Mouse (Mus musculus): Measurements from ENCODE around the gene Mier2. TPM values are rescaled to one million over a fixed set of nuclear protein-coding genes. Genes with fewer than 3 reads are reported as not detected.

Mier2 gene
- polyA plus RNA-seq, 1 experiment = 21.7 TPM

- TF ChIP-seq CTCF (IDR thresholded peaks at IDR 0.05; ENCODE audit: control insufficient read depth, insufficient read depth, low read length) (no peak), POLR2A (IDR thresholded peaks at IDR 0.05; ENCODE audit: borderline replicate concordance, control insufficient read depth, low read depth, low read length) (no peak)
- 91% methylated on average over 11 of the region's 11 CpGs for WGBS
- H3K4me1 ChIP-seq (ENCODE audit: control insufficient read depth, insufficient read depth, low read length) = no peaks in the 10 kb centered on the region; the same call in 1 of the 2 replicates
- no peak overlapping the region for H3K27ac ChIP-seq (ENCODE audit: control insufficient read depth, insufficient read depth, low read depth, low read length, poor library complexity)
- no peak overlapping the region for H3K4me3 ChIP-seq (replicated peaks; ENCODE audit: control insufficient read depth, low read depth, low read length)
These were observed 12.8 kb downstream of the Mier2 start for GRCm38 (mm10) chr10:79542171-79542570.

DNA sequence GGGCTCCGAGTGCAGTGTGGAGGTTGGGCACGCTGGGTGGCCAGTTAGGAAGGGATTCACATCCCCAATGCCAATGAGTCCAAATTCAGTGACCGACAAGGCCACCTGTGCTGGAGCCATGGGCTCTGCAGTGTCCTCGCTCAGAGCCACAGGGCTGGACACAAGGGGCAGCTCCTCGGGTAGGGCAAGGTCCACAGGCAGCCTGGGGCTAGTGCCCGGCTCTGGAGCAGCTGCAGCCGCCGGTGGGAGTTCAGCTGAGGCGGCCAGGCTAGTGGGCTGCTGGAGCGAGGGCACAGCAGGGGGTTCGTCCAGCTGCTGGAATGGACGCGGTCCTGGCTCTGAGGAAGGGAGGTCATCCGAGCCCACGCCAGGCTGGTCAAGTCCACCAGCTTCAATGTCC, 13.5 kb downstream of the Mier2 start:
- 90% methylated on average over 15 of the region's 15 CpGs for WGBS
- TF ChIP-seq CTCF (IDR thresholded peaks at IDR 0.05; ENCODE audit: control insufficient read depth, insufficient read depth, low read length) (no peak), POLR2A (IDR thresholded peaks at IDR 0.05; ENCODE audit: borderline replicate concordance, control insufficient read depth, low read depth, low read length) (no peak)
- Histone ChIP-seq H3K27ac (ENCODE audit: control insufficient read depth, insufficient read depth, low read depth, low read length, poor library complexity) (no peak overlapping the region), H3K4me1 (ENCODE audit: control insufficient read depth, insufficient read depth, low read length) (no peaks in the 10 kb centered on the region; the same call in 1 of the 2 replicates), H3K4me3 (replicated peaks; ENCODE audit: control insufficient read depth, low read depth, low read length) (no peak overlapping the region)

GRCm38 (mm10) chr10:79540746-79541145, 14.3 kb downstream of the Mier2 start:
- Histone ChIP-seq H3K4me3 (replicated peaks; ENCODE audit: control insufficient read depth, low read depth, low read length) (no peak overlapping the region), H3K27ac (ENCODE audit: control insufficient read depth, insufficient read depth, low read depth, low read length, poor library complexity) (no peak overlapping the region), H3K4me1 (ENCODE audit: control insufficient read depth, insufficient read depth, low read length) (no peaks in the 10 kb centered on the region; the same call in 1 of the 2 replicates)
- WGBS = 85% methylated on average over 11 of the region's 11 CpGs
- TF ChIP-seq POLR2A (IDR thresholded peaks at IDR 0.05; ENCODE audit: borderline replicate concordance, control insufficient read depth, low read depth, low read length) (no peak), CTCF (IDR thresholded peaks at IDR 0.05; ENCODE audit: control insufficient read depth, insufficient read depth, low read length) (no peak)

- TF ChIP-seq POLR2A (IDR thresholded peaks at IDR 0.05; ENCODE audit: borderline replicate concordance, control insufficient read depth, low read depth, low read length) (no peak), CTCF (IDR thresholded peaks at IDR 0.05; ENCODE audit: control insufficient read depth, insufficient read depth, low read length) (no peak)
- H3K4me1 ChIP-seq (ENCODE audit: control insufficient read depth, insufficient read depth, low read length) = no peaks in the 10 kb centered on the region; the same call in 1 of the 2 replicates
- no peak overlapping the region for H3K4me3 ChIP-seq (replicated peaks; ENCODE audit: control insufficient read depth, low read depth, low read length)
- WGBS = 87% methylated on average over 16 of the region's 16 CpGs
- H3K27ac ChIP-seq (ENCODE audit: control insufficient read depth, insufficient read depth, low read depth, low read length, poor library complexity) = no peak overlapping the region
These were observed 15.1 kb downstream of the Mier2 start for GRCm38 (mm10) chr10:79539701-79540495.

- no peak for TF ChIP-seq CTCF (IDR thresholded peaks at IDR 0.05; ENCODE audit: control insufficient read depth, insufficient read depth, low read length)
- TF ChIP-seq POLR2A (IDR thresholded peaks at IDR 0.05; ENCODE audit: borderline replicate concordance, control insufficient read depth, low read depth, low read length) = no peak
- WGBS = 5% methylated on average over 4 of the region's 4 CpGs
- Histone ChIP-seq H3K4me1 (ENCODE audit: control insufficient read depth, insufficient read depth, low read length) (no peaks in the 10 kb centered on the region; the same call in 1 of the 2 replicates), H3K4me3 (replicated peaks; ENCODE audit: control insufficient read depth, low read depth, low read length) (no peak overlapping the region), H3K27ac (ENCODE audit: control insufficient read depth, insufficient read depth, low read depth, low read length, poor library complexity) (no peak overlapping the region)
These were observed 16.1 kb downstream of the Mier2 start for GRCm38 (mm10) chr10:79538873-79539272.

- no peaks in the 10 kb centered on the region; the same call in 1 of the 2 replicates for H3K4me1 ChIP-seq (ENCODE audit: control insufficient read depth, insufficient read depth, low read length)
- no peak overlapping the region for H3K4me3 ChIP-seq (replicated peaks; ENCODE audit: control insufficient read depth, low read depth, low read length)
- no peak for TF ChIP-seq CTCF (IDR thresholded peaks at IDR 0.05; ENCODE audit: control insufficient read depth, insufficient read depth, low read length)
- WGBS = 70% methylated on average over 3 of the region's 3 CpGs
- no peak overlapping the region for H3K27ac ChIP-seq (ENCODE audit: control insufficient read depth, insufficient read depth, low read depth, low read length, poor library complexity)
These were observed 16.7 kb downstream of the Mier2 start for GRCm38 (mm10) chr10:79538323-79538722.

- WGBS = 82% methylated on average over 2 of the region's 2 CpGs
- no peak overlapping the region for H3K27ac ChIP-seq (ENCODE audit: control insufficient read depth, insufficient read depth, low read depth, low read length, poor library complexity)
These were observed 17.2 kb downstream of the Mier2 start for GRCm38 (mm10) chr10:79537781-79538180.

DNA sequence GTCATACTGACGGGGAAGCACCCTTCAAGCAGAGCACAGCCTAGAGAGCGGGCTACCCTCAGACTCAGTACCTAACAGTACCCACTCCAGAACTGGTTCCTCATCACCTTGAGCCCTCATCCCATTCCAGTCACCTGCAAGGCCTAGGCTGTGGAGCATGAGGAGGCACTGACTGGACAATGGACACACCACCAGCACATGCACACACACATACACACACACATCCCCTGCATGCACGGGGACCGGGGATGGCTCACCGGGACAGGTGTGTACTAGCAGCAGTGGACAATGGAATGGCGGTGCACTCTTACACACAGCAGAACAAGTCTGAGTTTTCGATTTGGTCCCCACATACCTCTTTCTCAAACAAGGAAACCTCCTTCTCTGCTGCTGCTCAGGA, 17.7 kb downstream of the Mier2 start:
- H3K4me1 ChIP-seq (ENCODE audit: control insufficient read depth, insufficient read depth, low read length) = no peaks in the 10 kb centered on the region; the same call in none of the 2 replicates
- WGBS = 82% methylated on average over 7 of the region's 7 CpGs
- H3K4me3 ChIP-seq (replicated peaks; ENCODE audit: control insufficient read depth, low read depth, low read length) = no peak overlapping the region
- no peak for TF ChIP-seq CTCF (IDR thresholded peaks at IDR 0.05; ENCODE audit: control insufficient read depth, insufficient read depth, low read length)
- TF ChIP-seq POLR2A (IDR thresholded peaks at IDR 0.05; ENCODE audit: borderline replicate concordance, control insufficient read depth, low read depth, low read length) = no peak
- H3K27ac ChIP-seq (ENCODE audit: control insufficient read depth, insufficient read depth, low read depth, low read length, poor library complexity) = no peak overlapping the region

More at GRCm38 (mm10) chr10:79537781-79538180, 17.2 kb downstream of the Mier2 start:
- no peak for TF ChIP-seq POLR2A (IDR thresholded peaks at IDR 0.05; ENCODE audit: borderline replicate concordance, control insufficient read depth, low read depth, low read length)
- no peak for TF ChIP-seq CTCF (IDR thresholded peaks at IDR 0.05; ENCODE audit: control insufficient read depth, insufficient read depth, low read length)
- no peak overlapping the region for H3K4me3 ChIP-seq (replicated peaks; ENCODE audit: control insufficient read depth, low read depth, low read length)
- no peaks in the 10 kb centered on the region; the same call in none of the 2 replicates for H3K4me1 ChIP-seq (ENCODE audit: control insufficient read depth, insufficient read depth, low read length)
